Mouse (Mus musculus): ENCODE data around the gene Gm16451. TPM values are rescaled to one million over a fixed set of nuclear protein-coding genes. Genes with fewer than 3 reads are reported as not detected.
"Not testable (repeated sequence)": the region's sequence is repeated elsewhere in the genome, so short reads cannot be mapped to it uniquely, and the experiment has no call there.

Gene Gm16451
- total RNA-seq (2021), result not detected

DNA sequence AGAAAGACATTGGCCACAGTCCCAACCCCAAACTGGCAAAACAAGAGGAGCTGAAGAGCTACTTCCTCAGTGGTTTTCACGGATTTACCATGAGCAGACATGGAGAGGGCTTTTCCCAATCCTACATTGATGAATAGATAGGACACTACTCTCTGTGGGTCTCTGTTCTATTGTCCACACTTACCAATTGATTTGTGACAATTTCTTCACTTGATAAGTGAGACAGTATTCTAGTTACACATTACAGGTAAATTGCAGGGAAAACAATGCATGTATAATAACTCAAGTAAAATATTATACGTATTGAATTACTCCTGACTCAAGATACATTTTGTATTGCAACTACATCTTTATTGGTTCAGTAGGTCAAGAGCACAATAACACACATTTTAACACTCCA lies at the start of gene Gm16451:
TSS of gene Gm16451 (minus strand) at position 101 of the 400 bp plus-strand sequence.
- intact Hi-C loops (cut with DNase I); DNase-seq: not testable (repeated sequence)

GRCm38 (mm10) chr7:22163935-22164334 lies 45.9 kb upstream of the Gm16451 start, which contains the start of gene Vmn1r142:
TSS of gene Vmn1r142 (minus strand) at chr7:22164035.
- DNase-seq; intact Hi-C loops (cut with DNase I): not testable (repeated sequence)

- intact Hi-C loops (cut with DNase I); DNase-seq: not testable (repeated sequence)
Measured at GRCm38 (mm10) chr7:22134641-22135040, 16.6 kb upstream of the Gm16451 start, which contains the start of gene Gm10666. TSS of gene Gm10666 (minus strand) at chr7:22134741.

DNA sequence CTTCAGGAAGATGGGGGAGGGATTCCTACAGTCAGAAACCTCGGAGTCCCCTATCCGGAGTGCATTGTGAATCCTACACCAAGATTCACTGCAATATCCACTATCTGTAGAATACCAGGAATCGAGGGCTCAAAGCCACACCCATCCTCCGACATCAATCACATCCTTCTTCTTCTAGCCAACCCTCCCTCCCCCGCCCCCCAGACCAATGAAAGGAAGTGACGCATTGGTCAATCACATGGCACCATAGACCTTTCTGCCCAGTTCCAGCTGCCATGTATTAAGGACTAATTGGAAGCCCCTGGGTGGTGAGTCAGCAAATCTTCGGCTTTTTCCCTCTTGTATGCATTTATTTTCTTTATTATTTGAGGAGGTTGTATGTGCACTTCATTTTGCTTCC lies 49.3 kb downstream of the Gm16451 start, which contains the start of gene Vmn1r139:
TSS of gene Vmn1r139 (plus strand) at position 301 of the 400 bp plus-strand sequence.
- DNase-seq; intact Hi-C loops (cut with DNase I): not testable (repeated sequence)

Other genes starting within 250 kb of the Gm16451 start
- not detected for gene Gm5891, start 197.0 kb downstream of the Gm16451 start, total RNA-seq (2021)
- not detected for gene Vmn1r137, start 123.7 kb downstream of the Gm16451 start, total RNA-seq (2021)
- not detected for gene Vmn1r138, start 89.3 kb downstream of the Gm16451 start, total RNA-seq (2021)
- not detected for gene Gm6176, start 61.9 kb downstream of the Gm16451 start, total RNA-seq (2021)
- gene Vmn1r139, start 49.2 kb downstream of the Gm16451 start, total RNA-seq (2021), result not detected
- gene Gm10666, start 16.5 kb upstream of the Gm16451 start, total RNA-seq (2021), result not detected
- not detected for gene Vmn1r142, start 45.8 kb upstream of the Gm16451 start, total RNA-seq (2021)
- not detected for gene Vmn1r143, start 71.1 kb upstream of the Gm16451 start, total RNA-seq (2021)
- gene Gm8653, start 83.0 kb upstream of the Gm16451 start, total RNA-seq (2021), result not detected
- not detected for gene Gm8453, start 111.2 kb upstream of the Gm16451 start, total RNA-seq (2021)
- not detected for gene Gm4187, start 211.5 kb upstream of the Gm16451 start, total RNA-seq (2021)